Mouse (Mus musculus) heart, embryonic 13.5 days (tissue): Measurements from ENCODE around the gene Nkx2-4. TPM values are rescaled to one million over a fixed set of nuclear protein-coding genes. Genes with fewer than 3 reads are reported as not detected.

ENCODE experiments used
- ATAC-seq: fragments of 200-750 bp; cut with Nextera tagmentation; 2 replicates; pipeline ENCODE4 v1.8.0; 2017; ENCODE audit warnings: moderate TSS enrichment; ENCODE audit not compliant: insufficient number of reproducible peaks, low FRiP score, low TSS enrichment; ENCODE audit errors: extremely low read depth
- H3K27ac ChIP-seq: fragments of 300-500 bp; sonication (generic); replicated peaks from 2 replicates; pipeline ENCODE4 v1.5.1; 2015; ENCODE audit warnings: moderate library complexity, mild to moderate bottlenecking, inconsistent platforms
- H3K27me3 ChIP-seq: fragments of 300-500 bp; sonication (generic); replicated peaks from 2 replicates; pipeline ENCODE4 v1.6.1; 2015; ENCODE audit warnings: mild to moderate bottlenecking, inconsistent platforms
- H3K36me3 ChIP-seq: fragments of 300-500 bp; sonication (generic); 2 replicates; pipeline ENCODE4 v1.6.1; 2015; ENCODE audit warnings: mild to moderate bottlenecking, inconsistent platforms
- H3K4me1 ChIP-seq: fragments of 300-500 bp; sonication (generic); 2 replicates; pipeline ENCODE4 v1.6.1; 2015; ENCODE audit warnings: inconsistent platforms
- H3K4me2 ChIP-seq: fragments of 300-500 bp; sonication (generic); 2 replicates; pipeline ENCODE4 v1.6.1; 2015; ENCODE audit warnings: inconsistent platforms, mild to moderate bottlenecking, moderate library complexity
- H3K4me3 ChIP-seq: fragments of 300-500 bp; sonication (generic); 2 replicates; pipeline ENCODE4 v1.5.1; 2015; ENCODE audit warnings: moderate library complexity, mild to moderate bottlenecking, inconsistent platforms
- H3K9ac ChIP-seq: fragments of 300-500 bp; sonication (generic); 2 replicates; pipeline ENCODE4 v1.6.1; 2015; ENCODE audit warnings: inconsistent platforms, mild to moderate bottlenecking, moderate library complexity
- H3K9me3 ChIP-seq: fragments of 300-500 bp; sonication (generic); 2 replicates; pipeline ENCODE4 v1.6.1; 2016; ENCODE audit warnings: inconsistent platforms
- WGBS: fragments of 180-500 bp; shearing (Covaris S2); methylation state at CpG from one replicate; pipeline ENCODE4 v1.1.7; 2015; ENCODE audit warnings: mixed read lengths; 5-methylcytosine and 5-hydroxymethylcytosine counted together
- polyA plus RNA-seq: library from polyadenylated mRNA; unstranded; fragments of >200 nt; fragmentation: Nextera tagmentation; extraction: Ambion mirVana; gene quantifications from 2 replicates; pipeline ENCODE4 v1.2.1, GENCODE M21; 2015

Nkx2-4 gene
- polyA plus RNA-seq: not detected in 2 replicates

DNA sequence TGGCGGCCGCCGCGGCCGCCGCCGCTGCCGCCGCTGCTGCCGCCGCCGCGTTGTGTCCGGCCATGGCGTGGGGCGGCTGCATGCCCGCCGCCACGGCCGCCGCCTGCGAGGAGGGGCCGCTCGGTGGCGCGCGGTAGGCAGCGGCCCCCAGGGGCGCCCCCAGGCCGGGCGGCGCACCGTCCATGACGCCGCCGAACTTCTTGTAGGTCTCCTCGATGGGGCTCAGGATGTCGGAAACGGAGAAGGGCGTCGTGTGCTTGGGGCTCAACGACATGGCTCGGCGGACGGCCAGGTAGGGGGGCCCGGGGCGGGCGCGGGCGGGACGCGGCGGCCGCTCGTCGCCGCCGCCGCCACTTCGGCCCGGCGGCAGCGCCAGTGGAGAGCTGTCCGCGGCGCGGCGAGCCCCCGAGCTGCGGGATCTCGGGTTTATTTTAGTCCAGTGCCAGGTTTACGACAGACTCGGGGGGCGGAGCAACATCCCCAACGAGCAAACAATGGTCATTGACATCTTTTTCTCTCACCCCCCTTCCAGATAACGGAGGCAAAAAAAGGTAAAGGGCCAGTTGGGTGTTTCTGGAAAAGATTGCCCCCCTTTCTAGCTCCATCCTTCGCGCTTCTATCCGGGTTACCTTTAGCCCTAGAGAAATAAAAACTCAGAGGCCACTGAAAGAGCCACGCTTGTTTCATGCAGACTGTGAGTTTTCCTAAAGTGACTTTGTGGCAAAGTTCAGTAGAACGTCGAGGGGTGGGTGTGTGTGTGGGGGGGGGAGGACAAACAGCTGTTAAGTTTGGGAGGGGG is at the start of gene Nkx2-4:
Nkx2-4 (minus strand) TSS at position 374 of the 799 bp plus-strand sequence.
- no peak for ATAC-seq
- Histone ChIP-seq H3K36me3 (no peaks in the 10 kb centered on the region), H3K4me2 (peak within 1 kb of the TSS; percentile 74), H3K9me3 (no peaks in the 10 kb centered on the region), H3K9ac (no peak within 1 kb of the TSS), H3K27ac (no peak within 1 kb of the TSS), H3K4me3 (peak within 1 kb of the TSS; percentile 56), H3K4me1 (peaks cover 17% of the 10 kb centered on the region), H3K27me3 (peaks cover 77% of the 10 kb centered on the region)
- under 1% methylated on average over 59 of the region's 82 CpGs for WGBS

DNA sequence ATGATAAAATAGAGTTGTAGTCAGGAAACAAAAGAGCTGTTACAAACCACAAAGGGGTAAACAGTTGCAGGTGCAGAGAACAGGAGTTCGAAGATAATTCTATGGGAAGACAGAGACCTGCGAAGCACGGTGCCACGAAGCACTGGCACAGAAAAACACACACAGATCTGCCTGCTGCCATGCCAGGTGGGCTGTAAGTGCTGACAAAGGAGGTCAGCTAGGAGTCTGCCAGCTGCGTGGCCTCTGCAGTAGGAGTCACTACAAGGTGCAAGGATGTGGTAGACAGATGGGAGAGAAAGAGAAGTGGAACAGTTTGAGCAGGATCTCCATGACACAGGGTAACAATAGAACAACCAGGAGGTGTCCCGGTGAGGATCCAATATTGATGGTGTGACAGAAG is 42.1 kb upstream of the Nkx2-4 start:
- H3K36me3 ChIP-seq: no peaks in the 10 kb centered on the region

DNA sequence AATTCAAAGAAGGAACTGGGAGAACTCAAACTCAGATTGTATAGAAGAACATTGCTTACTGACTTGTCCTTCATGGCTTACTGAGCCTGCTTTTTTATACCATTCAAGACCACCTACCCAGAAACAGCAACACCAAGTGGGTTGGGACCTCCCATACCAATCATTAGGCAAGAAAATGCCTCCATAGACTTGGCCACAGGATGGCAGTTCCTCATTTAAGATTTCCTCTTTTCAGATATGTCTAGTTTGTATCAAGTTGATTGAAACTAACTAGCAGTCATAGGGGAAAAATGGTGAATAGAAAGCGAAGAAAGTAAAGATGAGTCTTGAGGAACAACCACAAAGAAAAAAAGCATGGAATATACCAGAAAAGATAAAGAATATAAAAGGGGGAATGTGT is 34.5 kb upstream of the Nkx2-4 start:
- Histone ChIP-seq H3K27me3 (no peaks in the 10 kb centered on the region), H3K4me2 (no peak overlapping the region), H3K4me1 (no peaks in the 10 kb centered on the region), H3K9me3 (no peaks in the 10 kb centered on the region), H3K9ac (no peak overlapping the region), H3K4me3 (no peak overlapping the region), H3K27ac (no peak overlapping the region), H3K36me3 (no peaks in the 10 kb centered on the region)
- WGBS: 73% methylated on average over 1 of the region's 1 CpGs
- ATAC-seq: no peak

More for the DNA sequence above, 42.1 kb upstream of the Nkx2-4 start:
- H3K4me2 ChIP-seq: no peak overlapping the region
- H3K4me3 ChIP-seq: no peak overlapping the region
- no peaks in the 10 kb centered on the region for H3K4me1 ChIP-seq
- no peak overlapping the region for H3K9ac ChIP-seq
- H3K27me3 ChIP-seq: no peaks in the 10 kb centered on the region
- 70% methylated on average over 6 of the region's 6 CpGs for WGBS
- no peaks in the 10 kb centered on the region for H3K9me3 ChIP-seq
- H3K27ac ChIP-seq: no peak overlapping the region
- ATAC-seq: no peak

DNA sequence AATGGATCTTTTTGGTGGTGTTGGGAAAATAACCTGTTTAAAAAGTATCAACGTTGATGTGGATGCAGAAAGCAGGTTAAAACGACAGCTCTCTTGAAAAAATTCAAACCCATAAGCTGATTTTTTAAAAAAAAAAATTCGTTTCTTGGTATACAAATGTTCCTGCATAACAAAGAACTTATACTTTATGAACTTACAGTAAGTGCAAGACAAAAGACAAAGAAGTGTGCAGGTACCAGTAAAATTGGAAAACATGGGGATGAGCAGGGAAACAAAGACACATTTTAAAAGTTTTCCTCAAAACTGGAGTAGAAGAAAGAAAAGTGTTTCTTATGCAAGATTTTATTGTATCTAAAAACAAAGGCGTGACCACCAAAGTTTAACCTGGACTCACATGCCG is 1.2 kb upstream of the Nkx2-4 start:
- peaks cover 70% of the 10 kb centered on the region for H3K27me3 ChIP-seq
- H3K9me3 ChIP-seq: no peaks in the 10 kb centered on the region
- H3K4me2 ChIP-seq: no peak overlapping the region
- ATAC-seq: no peak
- H3K4me1 ChIP-seq: peaks cover 17% of the 10 kb centered on the region
- no peak overlapping the region for H3K27ac ChIP-seq
- no peak overlapping the region for H3K4me3 ChIP-seq
- 21% methylated on average over 5 of the region's 5 CpGs for WGBS
- H3K9ac ChIP-seq: no peak overlapping the region
- no peaks in the 10 kb centered on the region for H3K36me3 ChIP-seq

DNA sequence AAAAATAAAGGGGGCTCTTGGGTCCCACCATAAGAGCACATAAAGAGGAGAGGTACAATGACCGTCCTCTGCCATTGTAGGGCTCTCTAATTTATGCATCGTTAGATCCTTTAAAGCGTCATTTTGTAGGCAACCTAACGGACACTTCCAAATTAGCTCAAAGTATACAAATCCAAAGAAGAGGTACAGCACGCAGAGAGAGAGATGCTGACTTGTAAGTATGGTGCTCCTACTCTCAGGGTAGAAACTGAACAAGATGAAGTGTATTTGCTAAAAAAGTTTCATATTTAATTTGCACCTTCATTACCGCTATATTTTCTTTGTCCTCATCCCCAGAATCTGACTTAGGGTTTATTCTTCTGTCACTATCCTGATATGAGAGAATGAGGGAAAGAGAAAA is 692 bp upstream of the Nkx2-4 start:
- 10% methylated on average over 6 of the region's 6 CpGs for WGBS
- no peak overlapping the region for H3K27ac ChIP-seq
- ATAC-seq: no peak
- H3K4me1 ChIP-seq: peaks cover 17% of the 10 kb centered on the region
- no peak overlapping the region for H3K4me3 ChIP-seq
- peaks cover 75% of the 10 kb centered on the region for H3K27me3 ChIP-seq
- H3K4me2 ChIP-seq: no peak overlapping the region
- no peaks in the 10 kb centered on the region for H3K36me3 ChIP-seq
- no peaks in the 10 kb centered on the region for H3K9me3 ChIP-seq
- no peak overlapping the region for H3K9ac ChIP-seq

DNA sequence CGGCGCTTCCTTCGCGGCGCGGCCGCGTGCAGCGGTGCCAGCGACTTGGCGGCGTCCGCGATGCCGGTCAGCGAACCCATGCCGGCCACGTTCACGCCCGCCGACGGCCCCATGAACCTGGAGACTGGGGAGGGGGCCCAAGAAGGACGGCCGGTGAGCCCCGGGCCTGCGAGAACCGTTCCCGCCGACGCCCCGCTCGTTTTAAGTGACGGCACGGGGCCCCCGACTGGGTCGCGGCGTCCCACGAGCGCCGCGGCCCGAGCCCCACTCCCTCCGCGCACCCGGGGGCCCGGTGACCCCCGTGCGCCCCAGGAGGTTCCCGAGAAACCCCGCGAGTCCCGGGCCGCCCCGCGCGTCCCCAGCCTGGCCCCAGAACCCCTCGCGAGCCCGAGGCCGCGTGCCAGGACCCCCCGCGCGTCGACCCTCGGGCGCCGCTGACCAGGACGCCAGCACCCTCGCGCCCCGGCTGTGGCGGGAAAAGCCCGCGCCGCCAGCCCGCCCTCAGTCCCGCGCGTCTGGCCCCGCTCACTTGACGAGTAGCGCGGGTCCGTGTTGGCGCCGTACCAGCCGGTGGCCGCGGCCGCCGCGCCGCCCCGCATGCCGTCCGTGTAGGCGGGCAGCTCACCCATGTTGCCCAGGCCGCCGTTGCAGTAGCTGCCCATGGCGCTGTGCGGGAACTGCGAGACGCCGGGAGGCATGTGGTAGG is 726 bp downstream of the Nkx2-4 start:
- Histone ChIP-seq H3K9me3 (no peaks in the 10 kb centered on the region), H3K9ac (no peak overlapping the region), H3K4me3 (peak overlapping the region; percentile 56), H3K27ac (no peak overlapping the region), H3K4me2 (peak overlapping the region; percentile 74), H3K4me1 (peaks cover 17% of the 10 kb centered on the region), H3K27me3 (peaks cover 78% of the 10 kb centered on the region), H3K36me3 (no peaks in the 10 kb centered on the region)
- WGBS: 3% methylated on average over 105 of the region's 106 CpGs
- ATAC-seq: no peak; the same call in 1 of the 2 replicates

DNA sequence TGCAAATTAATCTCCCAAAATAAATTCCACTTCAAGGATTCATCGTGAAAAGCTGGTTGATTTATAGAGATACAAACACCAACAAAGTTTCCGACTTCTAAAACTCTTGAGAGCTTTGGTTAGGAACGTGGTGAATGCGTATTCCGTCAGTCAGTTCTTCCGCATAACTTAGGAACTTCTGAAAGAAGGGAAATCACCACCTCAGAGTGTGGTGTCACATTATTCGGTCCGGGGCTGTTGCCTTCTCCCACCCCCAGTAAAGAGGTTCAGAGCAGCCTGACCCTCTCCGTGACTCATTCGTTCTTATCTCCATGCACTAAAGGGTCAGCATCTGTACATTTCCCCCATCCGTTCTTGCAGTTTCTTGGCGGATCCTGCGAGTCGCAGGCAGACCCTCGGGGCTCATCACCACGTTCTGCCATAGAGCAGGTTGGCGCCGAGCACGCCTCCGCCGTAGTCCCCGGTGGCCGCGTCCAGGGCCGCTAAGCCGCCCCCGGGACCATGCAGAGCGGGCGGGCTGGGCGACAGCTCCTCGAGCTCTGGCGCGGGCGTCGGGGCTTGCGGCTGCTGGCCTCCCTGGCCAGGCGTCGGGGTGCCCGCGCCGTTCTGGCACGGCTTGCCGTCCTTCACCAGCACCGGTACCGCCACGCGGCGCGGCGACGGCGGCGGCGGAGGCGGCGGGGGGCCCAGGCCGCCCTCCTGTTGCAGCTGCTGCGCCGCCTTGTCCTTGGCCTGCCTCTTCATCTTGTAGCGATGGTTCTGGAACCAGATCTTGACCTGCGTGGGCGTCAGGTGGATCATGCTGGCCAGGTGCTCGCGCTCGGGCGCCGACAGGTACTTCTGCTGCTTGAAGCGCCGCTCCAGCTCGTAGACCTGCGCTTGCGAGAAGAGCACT is 1.5 kb downstream of the Nkx2-4 start:
- Histone ChIP-seq H3K27ac (no peak overlapping the region), H3K36me3 (no peaks in the 10 kb centered on the region), H3K27me3 (peaks cover 85% of the 10 kb centered on the region), H3K4me1 (peaks cover 17% of the 10 kb centered on the region), H3K9ac (no peak overlapping the region), H3K4me3 (peak overlapping the region; percentile 56), H3K4me2 (peak overlapping the region; percentile 74), H3K9me3 (no peaks in the 10 kb centered on the region)
- 1% methylated on average over 70 of the region's 72 CpGs for WGBS
- no peak for ATAC-seq

DNA sequence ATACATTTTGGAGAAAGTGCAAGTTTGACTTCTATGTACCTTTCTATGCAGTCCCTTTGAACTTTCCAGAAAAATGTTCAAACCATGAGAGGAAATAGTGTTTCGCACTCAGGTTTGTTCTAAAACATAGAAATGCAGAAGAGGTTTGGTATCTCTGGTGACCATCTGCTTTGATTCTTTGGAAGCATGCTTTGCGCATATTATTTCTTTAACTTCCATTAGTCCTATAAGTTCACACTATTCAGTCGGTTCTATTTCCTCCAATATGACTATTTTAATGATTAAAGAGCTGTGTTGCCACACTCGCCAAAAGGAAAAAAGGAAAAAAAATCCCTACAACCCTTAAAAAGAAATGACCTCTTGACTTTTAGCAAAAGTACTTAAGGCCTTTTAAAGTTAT is 2.9 kb downstream of the Nkx2-4 start:
- peaks cover 17% of the 10 kb centered on the region for H3K4me1 ChIP-seq
- H3K9me3 ChIP-seq: no peaks in the 10 kb centered on the region
- H3K27ac ChIP-seq: no peak overlapping the region
- 71% methylated on average over 4 of the region's 4 CpGs for WGBS
- no peak overlapping the region for H3K9ac ChIP-seq
- no peak for ATAC-seq
- H3K4me2 ChIP-seq: no peak overlapping the region
- no peak overlapping the region for H3K4me3 ChIP-seq
- peaks cover 12% of the 10 kb centered on the region for H3K36me3 ChIP-seq
- peaks cover 76% of the 10 kb centered on the region for H3K27me3 ChIP-seq

DNA sequence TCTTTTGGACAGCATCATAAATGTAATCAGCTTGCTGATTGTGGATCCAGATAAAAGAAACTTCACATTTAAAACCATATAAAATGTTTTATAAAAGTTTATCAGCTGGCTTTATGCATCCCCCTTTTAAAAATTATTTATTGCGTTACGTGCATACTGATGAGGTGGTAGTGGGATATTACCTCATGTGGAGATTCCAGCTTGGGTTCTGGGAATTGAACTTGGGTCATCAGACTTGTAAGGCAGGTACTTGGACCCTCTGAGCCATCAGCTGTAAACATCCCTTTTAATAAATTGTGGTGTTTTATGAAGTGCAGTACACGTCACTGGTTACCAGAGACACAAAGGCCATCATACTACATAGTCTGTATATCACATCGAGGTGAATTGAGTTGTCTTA is 10.8 kb downstream of the Nkx2-4 start:
- Histone ChIP-seq H3K4me1 (no peaks in the 10 kb centered on the region), H3K9ac (no peak overlapping the region), H3K9me3 (no peaks in the 10 kb centered on the region), H3K27ac (no peak overlapping the region), H3K4me3 (no peak overlapping the region), H3K27me3 (peaks cover 6% of the 10 kb centered on the region), H3K4me2 (no peak overlapping the region), H3K36me3 (peaks cover 67% of the 10 kb centered on the region)
- 88% methylated on average over 4 of the region's 4 CpGs for WGBS
- no peak for ATAC-seq

DNA sequence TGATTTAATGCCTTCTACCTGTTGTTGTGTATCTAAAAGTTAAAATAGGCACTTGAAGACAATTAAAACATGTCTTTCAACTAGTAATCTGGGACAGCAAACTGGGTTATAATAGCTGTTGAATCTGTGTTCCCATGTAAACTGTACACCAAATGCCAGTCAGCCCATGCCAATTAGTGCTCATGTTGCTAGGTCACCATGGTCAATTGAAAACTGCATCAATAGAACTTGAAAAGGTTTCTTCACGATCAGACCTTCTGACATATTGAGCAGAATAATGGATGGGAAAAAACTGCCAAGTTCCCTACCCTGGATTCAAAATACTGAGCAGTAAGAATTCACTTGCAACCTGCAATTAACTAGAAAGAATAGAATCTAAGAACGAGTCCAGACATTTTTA is 11.3 kb downstream of the Nkx2-4 start:
- H3K9ac ChIP-seq: no peak overlapping the region
- no peaks in the 10 kb centered on the region for H3K9me3 ChIP-seq
- 86% methylated on average over 2 of the region's 2 CpGs for WGBS
- no peak for ATAC-seq
- H3K4me3 ChIP-seq: no peak overlapping the region
- peaks cover 72% of the 10 kb centered on the region for H3K36me3 ChIP-seq
- no peak overlapping the region for H3K4me2 ChIP-seq
- H3K27ac ChIP-seq: no peak overlapping the region
- peaks cover 2% of the 10 kb centered on the region for H3K27me3 ChIP-seq
- H3K4me1 ChIP-seq: no peaks in the 10 kb centered on the region

DNA sequence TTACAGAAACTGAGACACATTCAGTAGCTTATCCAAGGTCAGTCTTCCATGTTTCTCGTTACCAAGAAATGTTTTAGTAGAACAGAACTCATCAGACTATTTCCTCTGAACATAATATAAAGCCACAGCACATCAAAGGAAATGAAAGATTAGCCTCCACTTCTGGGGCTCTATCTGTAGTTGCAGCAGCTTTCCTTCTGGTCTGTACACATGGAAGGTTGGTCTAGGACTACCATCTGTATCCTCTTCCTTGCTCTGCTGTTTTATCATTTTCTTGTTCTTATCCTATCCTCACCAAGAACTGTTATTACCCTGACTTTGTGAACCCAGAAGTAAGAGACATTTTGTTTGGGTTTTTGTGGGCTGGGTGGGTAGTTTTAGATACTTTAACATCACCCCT is 14.9 kb downstream of the Nkx2-4 start:
- ATAC-seq: no peak
- no peak overlapping the region for H3K27ac ChIP-seq
- no peak overlapping the region for H3K4me2 ChIP-seq
- no peak overlapping the region for H3K9ac ChIP-seq
- WGBS: 86% methylated on average over 1 of the region's 1 CpGs
- H3K36me3 ChIP-seq: peaks cover 61% of the 10 kb centered on the region
- no peaks in the 10 kb centered on the region for H3K9me3 ChIP-seq
- no peaks in the 10 kb centered on the region for H3K27me3 ChIP-seq
- H3K4me1 ChIP-seq: no peaks in the 10 kb centered on the region
- no peak overlapping the region for H3K4me3 ChIP-seq
